Mouse (Mus musculus) liver, embryonic 13.5 days (tissue): ENCODE data around the gene Alox12. TPM values are rescaled to one million over a fixed set of nuclear protein-coding genes. Genes with fewer than 3 reads are reported as not detected.

Experiments used
- ATAC-seq: fragments of 200-750 bp; cut with Nextera tagmentation; 2 replicates; pipeline ENCODE4 v1.8.0; 2017; ENCODE audit warnings: low read depth, mild to moderate bottlenecking, moderate number of reproducible peaks, moderate library complexity
- DNase-seq: peaks from one replicate; pipeline ENCODE4 v3.0.0; 2022
- H3K27ac ChIP-seq: fragments of 300-500 bp; sonication (generic); 2 replicates; pipeline ENCODE4 v1.5.1; 2015; ENCODE audit warnings: moderate library complexity, mild to moderate bottlenecking, inconsistent platforms
- H3K27me3 ChIP-seq: fragments of 300-500 bp; sonication (generic); 2 replicates; pipeline ENCODE4 v1.6.1; 2015; ENCODE audit warnings: mild to moderate bottlenecking, inconsistent platforms
- H3K36me3 ChIP-seq: fragments of 300-500 bp; sonication (generic); 2 replicates; pipeline ENCODE4 v1.6.1; 2015; ENCODE audit warnings: mild to moderate bottlenecking, inconsistent platforms
- H3K4me1 ChIP-seq: fragments of 300-500 bp; sonication (generic); replicated peaks from 2 replicates; pipeline ENCODE4 v1.6.1; 2015; ENCODE audit warnings: inconsistent platforms
- H3K4me2 ChIP-seq: fragments of 300-500 bp; sonication (generic); 2 replicates; pipeline ENCODE4 v1.6.1; 2015; ENCODE audit warnings: inconsistent platforms, mild to moderate bottlenecking, moderate library complexity
- H3K4me3 ChIP-seq: fragments of 300-500 bp; sonication (generic); replicated peaks from 2 replicates; pipeline ENCODE4 v1.5.1; 2015; ENCODE audit warnings: mild to moderate bottlenecking, inconsistent platforms
- H3K9ac ChIP-seq: fragments of 300-500 bp; sonication (generic); 2 replicates; pipeline ENCODE4 v1.6.1; 2015; ENCODE audit warnings: mild to moderate bottlenecking, inconsistent platforms
- H3K9me3 ChIP-seq: fragments of 300-500 bp; sonication (generic); replicated peaks from 2 replicates; pipeline ENCODE4 v1.6.1; 2016; ENCODE audit warnings: inconsistent platforms
- WGBS: fragments of 180-500 bp; shearing (Covaris S2); methylation state at CpG from one replicate; pipeline ENCODE4 v1.1.7; 2015; ENCODE audit not compliant: insufficient replicate concordance; 5-methylcytosine and 5-hydroxymethylcytosine counted together
- polyA plus RNA-seq: library from polyadenylated mRNA; unstranded; fragments of >200 nt; fragmentation: Nextera tagmentation; extraction: Ambion mirVana; gene quantifications from 2 replicates; pipeline ENCODE4 v1.2.1, GENCODE M21; 2015

Gene Alox12
- polyA plus RNA-seq, 1 experiment from 2014 or later, result 19.5 TPM

- H3K27ac ChIP-seq, result peak within 1 kb of the TSS; percentile 96
- H3K27me3 ChIP-seq, result peaks cover 3% of the 10 kb centered on the region; the same call in 1 of the 2 replicates
- under 1% methylated on average over 31 of the region's 35 CpGs for WGBS
- peak within 1 kb of the TSS; percentile 95 for H3K4me3 ChIP-seq
- peak; percentile 76 for DNase-seq
- peak within 1 kb of the TSS; percentile 95 for H3K4me2 ChIP-seq
- peak within 1 kb of the TSS; percentile 97 for H3K9ac ChIP-seq
- peak; percentile 15 for ATAC-seq
- H3K4me1 ChIP-seq, result peaks cover 42% of the 10 kb centered on the region
- peaks cover 15% of the 10 kb centered on the region for H3K36me3 ChIP-seq
- H3K9me3 ChIP-seq, result no peaks in the 10 kb centered on the region
Measured at GRCm38 (mm10) chr11:70239541-70240279, 15.4 kb downstream of the Alox12 start, which contains the start of the genes Gm21988 and Rnasek. Gene Gm21988, minus strand, starts transcription at chr11:70239830. Gene Rnasek, minus strand, starts transcription at chr11:70239842.

- peak overlapping the region; percentile 95 for H3K4me2 ChIP-seq
- H3K4me3 ChIP-seq, result peak overlapping the region; percentile 95
- H3K36me3 ChIP-seq, result peaks cover 20% of the 10 kb centered on the region
- peak overlapping the region; percentile 97 for H3K9ac ChIP-seq
- no peaks in the 10 kb centered on the region for H3K27me3 ChIP-seq
- 5% methylated on average over 23 of the region's 23 CpGs for WGBS
- peaks cover 51% of the 10 kb centered on the region for H3K4me1 ChIP-seq
- no peaks in the 10 kb centered on the region for H3K9me3 ChIP-seq
- DNase-seq, result no peak
- ATAC-seq, result no peak
- H3K27ac ChIP-seq, result peak overlapping the region; percentile 96
Measured at GRCm38 (mm10) chr11:70238591-70239440, 16.3 kb downstream of the Alox12 start.

DNA sequence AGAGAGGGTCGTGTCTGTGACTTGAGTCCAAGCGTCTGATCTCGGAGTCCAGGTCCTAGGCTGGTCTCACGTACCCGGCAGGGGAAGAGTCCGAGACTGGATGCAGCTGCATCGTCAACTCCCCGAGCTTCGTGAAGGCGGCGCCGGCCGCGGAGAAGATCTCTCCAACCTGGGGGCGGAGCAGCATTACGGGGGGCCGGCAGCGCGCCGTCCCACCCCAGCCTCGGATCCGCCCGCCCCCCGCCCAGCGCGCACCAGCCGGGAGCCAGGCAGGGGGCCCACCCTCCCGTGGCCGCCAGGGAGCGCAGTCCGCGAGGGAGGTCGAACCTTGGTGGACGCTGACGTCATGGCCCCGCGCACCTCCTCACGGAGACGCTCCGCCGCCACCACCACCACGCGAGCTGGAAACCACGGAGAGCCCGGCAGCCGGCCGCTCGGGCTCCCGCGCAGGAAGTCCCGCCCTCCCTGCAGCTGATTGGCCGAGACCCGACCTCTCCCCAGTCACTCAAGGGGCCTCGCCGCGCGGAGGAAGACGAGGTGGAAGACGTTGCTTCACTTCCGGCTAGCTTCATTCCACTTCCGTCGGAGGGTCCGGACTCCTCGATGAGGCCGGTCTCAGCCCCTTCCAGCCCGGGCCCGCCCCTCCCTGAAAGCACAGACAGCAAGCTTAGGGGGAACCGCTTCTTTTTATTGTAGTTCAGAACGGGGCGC, 17.5 kb downstream of the Alox12 start, which contains the start of gene 0610010K14Rik:
TSS of gene 0610010K14Rik (minus strand) at position 458 of the 711 bp plus-strand sequence.
- peak; percentile 90 for ATAC-seq
- no peaks in the 10 kb centered on the region for H3K27me3 ChIP-seq
- peak within 1 kb of the TSS; percentile 95 for H3K4me3 ChIP-seq
- peak within 1 kb of the TSS; percentile 96 for H3K27ac ChIP-seq
- H3K36me3 ChIP-seq, result peaks cover 20% of the 10 kb centered on the region
- no peaks in the 10 kb centered on the region for H3K9me3 ChIP-seq
- peak; percentile 97 for DNase-seq
- H3K4me2 ChIP-seq, result peak within 1 kb of the TSS; percentile 95
- peaks cover 60% of the 10 kb centered on the region for H3K4me1 ChIP-seq
- peak within 1 kb of the TSS; percentile 97 for H3K9ac ChIP-seq
- under 1% methylated on average over 68 of the region's 70 CpGs for WGBS

GRCm38 (mm10) chr11:70236717-70237116, 18.4 kb downstream of the Alox12 start:
- ATAC-seq (no peak), DNase-seq (no peak)
- H3K4me2 ChIP-seq, result peak overlapping the region; percentile 95
- H3K4me3 ChIP-seq, result peak overlapping the region; percentile 95
- H3K27me3 ChIP-seq, result no peaks in the 10 kb centered on the region
- peaks cover 66% of the 10 kb centered on the region for H3K4me1 ChIP-seq
- peak overlapping the region; percentile 97 for H3K9ac ChIP-seq
- H3K27ac ChIP-seq, result peak overlapping the region; percentile 96
- WGBS, result 6% methylated on average over 7 of the region's 7 CpGs
- H3K36me3 ChIP-seq, result peaks cover 20% of the 10 kb centered on the region
- H3K9me3 ChIP-seq, result no peaks in the 10 kb centered on the region

GRCm38 (mm10) chr11:70235254-70235900, 19.8 kb downstream of the Alox12 start:
- no peak overlapping the region; the same call in 1 of the 2 replicates for H3K4me2 ChIP-seq
- 81% methylated on average over 12 of the region's 12 CpGs for WGBS
- peaks cover 20% of the 10 kb centered on the region for H3K36me3 ChIP-seq
- peak overlapping the region; percentile 60 for H3K27ac ChIP-seq
- ATAC-seq, result no peak
- H3K27me3 ChIP-seq, result peaks cover under 1% of the 10 kb centered on the region; the same call in 1 of the 2 replicates
- peaks cover 68% of the 10 kb centered on the region for H3K4me1 ChIP-seq
- DNase-seq, result no peak
- H3K9me3 ChIP-seq, result no peaks in the 10 kb centered on the region
- no peak overlapping the region for H3K4me3 ChIP-seq
- peak overlapping the region; percentile 23; the same call in 1 of the 2 replicates for H3K9ac ChIP-seq

GRCm38 (mm10) chr11:70234497-70234896, 20.7 kb downstream of the Alox12 start:
- no peak for DNase-seq
- Histone ChIP-seq H3K4me1 (peaks cover 74% of the 10 kb centered on the region), H3K27ac (peak overlapping the region; percentile 60), H3K27me3 (peaks cover 9% of the 10 kb centered on the region), H3K36me3 (peaks cover 20% of the 10 kb centered on the region), H3K9ac (0 out of 2 replicates have a peak overlapping the region, but pooled peaks have one; percentile 23), H3K4me3 (no peak overlapping the region), H3K9me3 (no peaks in the 10 kb centered on the region), H3K4me2 (no peak overlapping the region)
- WGBS, result 20% methylated on average over 8 of the region's 8 CpGs
- no peak for ATAC-seq

- peaks cover 20% of the 10 kb centered on the region for H3K36me3 ChIP-seq
- H3K4me2 ChIP-seq, result no peak overlapping the region
- no peak for DNase-seq
- H3K9ac ChIP-seq, result no peak overlapping the region
- peaks cover 14% of the 10 kb centered on the region for H3K27me3 ChIP-seq
- WGBS, result 47% methylated on average over 5 of the region's 5 CpGs
- peaks cover 78% of the 10 kb centered on the region for H3K4me1 ChIP-seq
- no peak overlapping the region for H3K4me3 ChIP-seq
- no peak for ATAC-seq
- no peaks in the 10 kb centered on the region for H3K9me3 ChIP-seq
- H3K27ac ChIP-seq, result 0 out of 2 replicates have a peak overlapping the region, but pooled peaks have one; percentile 5
Measured at GRCm38 (mm10) chr11:70234037-70234436, 21.1 kb downstream of the Alox12 start.

- H3K4me3 ChIP-seq, result no peak overlapping the region
- WGBS, result 52% methylated on average over 8 of the region's 8 CpGs
- ATAC-seq (no peak), DNase-seq (no peak)
- peak overlapping the region; percentile 5; the same call in 1 of the 2 replicates for H3K9ac ChIP-seq
- no peaks in the 10 kb centered on the region for H3K9me3 ChIP-seq
- no peak overlapping the region for H3K27ac ChIP-seq
- H3K4me2 ChIP-seq, result peak overlapping the region; percentile 42
- H3K4me1 ChIP-seq, result peaks cover 80% of the 10 kb centered on the region
- H3K36me3 ChIP-seq, result peaks cover 20% of the 10 kb centered on the region
- H3K27me3 ChIP-seq, result peaks cover 23% of the 10 kb centered on the region
Measured at GRCm38 (mm10) chr11:70233016-70233415, 22.1 kb downstream of the Alox12 start.

- Histone ChIP-seq H3K27ac (no peak overlapping the region), H3K4me2 (peak overlapping the region; percentile 42), H3K9me3 (no peaks in the 10 kb centered on the region), H3K4me3 (peak overlapping the region; percentile 27), H3K27me3 (peaks cover 28% of the 10 kb centered on the region), H3K36me3 (peaks cover 20% of the 10 kb centered on the region), H3K4me1 (peaks cover 85% of the 10 kb centered on the region), H3K9ac (peak overlapping the region; percentile 5; the same call in 1 of the 2 replicates)
- no peak for DNase-seq
- no peak for ATAC-seq
- WGBS, result 20% methylated on average over 9 of the region's 10 CpGs
Measured at GRCm38 (mm10) chr11:70232546-70232945, 22.6 kb downstream of the Alox12 start.

DNA sequence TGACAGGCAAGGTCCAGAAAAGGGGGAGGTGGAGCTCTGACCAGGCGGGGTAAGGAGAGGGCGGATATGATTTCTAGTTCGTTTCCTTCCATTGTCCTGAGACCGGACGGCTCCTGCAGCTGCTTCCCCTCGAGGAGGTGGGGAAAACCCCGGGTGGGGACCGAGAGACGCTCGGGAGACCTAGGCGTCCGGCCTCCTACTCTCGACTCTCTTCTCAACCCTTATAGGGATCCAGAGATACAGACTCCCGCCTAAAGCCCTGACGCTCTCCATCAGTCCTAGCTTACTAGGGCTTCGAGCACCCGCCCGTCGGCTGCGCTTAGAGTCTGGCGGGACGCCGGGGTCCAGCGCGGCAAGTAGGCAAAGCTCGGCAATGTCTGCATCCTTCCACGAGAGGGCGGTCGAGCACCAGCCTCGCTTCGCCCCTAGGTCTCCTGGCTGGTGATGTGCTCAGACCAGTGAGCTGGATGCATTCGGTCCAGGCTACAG, 24.9 kb downstream of the Alox12 start:
- peaks cover 49% of the 10 kb centered on the region for H3K27me3 ChIP-seq
- H3K4me2 ChIP-seq, result peak overlapping the region; percentile 75
- ATAC-seq (peak; percentile 60), DNase-seq (peak; percentile 80)
- no peaks in the 10 kb centered on the region for H3K9me3 ChIP-seq
- H3K36me3 ChIP-seq, result peaks cover 10% of the 10 kb centered on the region
- H3K4me1 ChIP-seq, result peaks cover 87% of the 10 kb centered on the region
- WGBS, result under 1% methylated on average over 32 of the region's 32 CpGs
- H3K27ac ChIP-seq, result no peak overlapping the region; the same call in 1 of the 2 replicates
- H3K9ac ChIP-seq, result peak overlapping the region; percentile 63
- peak overlapping the region; percentile 53 for H3K4me3 ChIP-seq
